Mouse (Mus musculus): ENCODE results near the gene Mepce. TPM values are rescaled to one million over a fixed set of nuclear protein-coding genes. Genes with fewer than 3 reads are reported as not detected.

Mepce gene
- total and polyA plus RNA-seq, 3 experiments = 27.8 to 173 (median 53.9) TPM

GRCm38 (mm10) chr5:137823455-137824045, 36.1 kb upstream of the Mepce start:
- peaks cover 7% of the 10 kb centered on the region for H3K27me3 ChIP-seq (ENCODE audit: insufficient read depth, low read length)
- no peak for ATAC-seq (ENCODE audit: extremely low read depth, insufficient number of reproducible peaks, low FRiP score, poor library complexity, severe bottlenecking)
- no peaks in the 10 kb centered on the region for H3K36me3 ChIP-seq (replicated peaks)
- no peaks in the 10 kb centered on the region for H3K4me1 ChIP-seq (ENCODE audit: insufficient read depth, low read depth, low read length)
- no peak for DNase-seq (ENCODE audit: low spot score)
- H3K9me3 ChIP-seq (replicated peaks) = no peaks in the 10 kb centered on the region
- TF ChIP-seq GATA2 (IDR thresholded peaks at IDR 0.05; ENCODE audit: borderline replicate concordance, low read depth, low read length) = no peak
- TF ChIP-seq CTCF (IDR thresholded peaks at IDR 0.05; ENCODE audit: low read depth, low read length) = no peak
- no peak for TF ChIP-seq TAL1 (conservative IDR thresholded peaks at IDR 0.05; ENCODE audit: low read depth, low read length)
- no peak for TF ChIP-seq POLR2AphosphoS5 (IDR thresholded peaks at IDR 0.05; ENCODE audit: insufficient replicate concordance, low read depth, low read length)
- no peak for TF ChIP-seq GATA1 (IDR thresholded peaks at IDR 0.05; ENCODE audit: borderline replicate concordance, low read length)
- H3K4me3 ChIP-seq (ENCODE audit: low read depth, low read length) = no peak overlapping the region

DNA sequence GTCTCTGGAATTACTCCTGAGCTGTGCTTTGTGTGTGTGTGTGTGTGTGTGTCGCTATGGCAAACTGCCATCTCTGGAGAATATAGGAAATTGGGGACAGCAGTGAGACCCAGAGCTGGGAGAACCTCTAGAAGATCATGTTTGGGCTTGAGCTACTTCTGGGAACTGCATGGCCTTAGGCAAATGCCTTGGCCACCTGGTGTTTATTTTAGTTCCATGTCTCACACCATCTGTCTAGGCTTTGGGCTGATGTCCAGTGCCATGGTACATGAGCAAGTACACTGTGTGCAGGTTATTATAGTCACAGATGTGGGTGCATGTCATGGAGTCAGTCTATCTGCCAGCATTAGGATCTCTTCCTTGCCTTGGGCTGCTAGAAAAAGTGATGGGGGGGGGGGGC, 35.1 kb upstream of the Mepce start:
- DNase-seq (ENCODE audit: low spot score) (no peak), ATAC-seq (ENCODE audit: extremely low read depth, insufficient number of reproducible peaks, low FRiP score, poor library complexity, severe bottlenecking) (no peak)
- no peaks in the 10 kb centered on the region for H3K36me3 ChIP-seq (replicated peaks)
- no peaks in the 10 kb centered on the region for H3K4me1 ChIP-seq (ENCODE audit: insufficient read depth, low read depth, low read length)
- no peaks in the 10 kb centered on the region for H3K9me3 ChIP-seq (replicated peaks)
- peaks cover 7% of the 10 kb centered on the region for H3K27me3 ChIP-seq (ENCODE audit: insufficient read depth, low read length)
- no peak overlapping the region for H3K4me3 ChIP-seq (ENCODE audit: low read depth, low read length)
- TF ChIP-seq CTCF (IDR thresholded peaks at IDR 0.05; ENCODE audit: low read depth, low read length) (no peak), POLR2AphosphoS5 (IDR thresholded peaks at IDR 0.05; ENCODE audit: insufficient replicate concordance, low read depth, low read length) (no peak), GATA2 (IDR thresholded peaks at IDR 0.05; ENCODE audit: borderline replicate concordance, low read depth, low read length) (no peak), TAL1 (conservative IDR thresholded peaks at IDR 0.05; ENCODE audit: low read depth, low read length) (no peak), GATA1 (IDR thresholded peaks at IDR 0.05; ENCODE audit: borderline replicate concordance, low read length) (no peak)

DNA sequence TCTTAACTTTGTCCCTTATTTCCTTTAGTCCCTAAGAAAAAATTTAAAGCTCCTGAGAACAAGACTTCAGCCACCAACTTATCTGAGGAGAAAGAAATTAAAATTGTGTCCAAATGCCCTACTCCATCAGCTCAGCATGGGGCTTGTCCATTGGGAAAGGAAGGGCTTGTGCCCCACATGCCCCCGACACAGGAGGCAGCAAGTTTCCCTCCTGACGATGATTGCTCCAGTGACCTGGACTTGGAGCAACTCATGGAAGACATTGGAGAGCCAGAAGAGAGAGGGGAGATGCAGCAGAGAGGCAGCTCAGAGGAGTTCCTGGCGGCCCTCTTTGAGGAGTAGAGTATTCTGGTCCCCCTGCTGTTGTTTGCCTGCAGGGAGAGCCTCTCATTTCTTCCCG, 34.7 kb upstream of the Mepce start:
- Histone ChIP-seq H3K9me3 (replicated peaks) (no peaks in the 10 kb centered on the region), H3K27me3 (ENCODE audit: insufficient read depth, low read length) (peaks cover 7% of the 10 kb centered on the region), H3K4me3 (ENCODE audit: low read depth, low read length) (no peak overlapping the region), H3K4me1 (ENCODE audit: insufficient read depth, low read depth, low read length) (no peaks in the 10 kb centered on the region), H3K36me3 (replicated peaks) (no peaks in the 10 kb centered on the region)
- TF ChIP-seq TAL1 (conservative IDR thresholded peaks at IDR 0.05; ENCODE audit: low read depth, low read length) = no peak
- no peak for TF ChIP-seq GATA2 (IDR thresholded peaks at IDR 0.05; ENCODE audit: borderline replicate concordance, low read depth, low read length)
- no peak for TF ChIP-seq CTCF (IDR thresholded peaks at IDR 0.05; ENCODE audit: low read depth, low read length)
- TF ChIP-seq POLR2AphosphoS5 (IDR thresholded peaks at IDR 0.05; ENCODE audit: insufficient replicate concordance, low read depth, low read length) = no peak
- TF ChIP-seq GATA1 (IDR thresholded peaks at IDR 0.05; ENCODE audit: borderline replicate concordance, low read length) = no peak
- ATAC-seq (ENCODE audit: extremely low read depth, insufficient number of reproducible peaks, low FRiP score, poor library complexity, severe bottlenecking) (no peak), DNase-seq (ENCODE audit: low spot score) (no peak)

GRCm38 (mm10) chr5:137817466-137818222, 30.2 kb upstream of the Mepce start:
- H3K9me3 ChIP-seq (replicated peaks) = no peaks in the 10 kb centered on the region
- ATAC-seq (ENCODE audit: extremely low read depth, insufficient number of reproducible peaks, low FRiP score, poor library complexity, severe bottlenecking) (no peak), DNase-seq (ENCODE audit: low spot score) (no peak)
- no peaks in the 10 kb centered on the region for H3K4me1 ChIP-seq (ENCODE audit: insufficient read depth, low read depth, low read length)
- TF ChIP-seq CTCF (IDR thresholded peaks at IDR 0.05; ENCODE audit: low read depth, low read length) (no peak), GATA2 (IDR thresholded peaks at IDR 0.05; ENCODE audit: borderline replicate concordance, low read depth, low read length) (no peak), POLR2AphosphoS5 (IDR thresholded peaks at IDR 0.05; ENCODE audit: insufficient replicate concordance, low read depth, low read length) (no peak), GATA1 (IDR thresholded peaks at IDR 0.05; ENCODE audit: borderline replicate concordance, low read length) (no peak), TAL1 (conservative IDR thresholded peaks at IDR 0.05; ENCODE audit: low read depth, low read length) (no peak)
- H3K36me3 ChIP-seq (replicated peaks) = no peaks in the 10 kb centered on the region
- H3K27me3 ChIP-seq (ENCODE audit: insufficient read depth, low read length) = no peaks in the 10 kb centered on the region
- H3K4me3 ChIP-seq (ENCODE audit: low read depth, low read length) = no peak overlapping the region

DNA sequence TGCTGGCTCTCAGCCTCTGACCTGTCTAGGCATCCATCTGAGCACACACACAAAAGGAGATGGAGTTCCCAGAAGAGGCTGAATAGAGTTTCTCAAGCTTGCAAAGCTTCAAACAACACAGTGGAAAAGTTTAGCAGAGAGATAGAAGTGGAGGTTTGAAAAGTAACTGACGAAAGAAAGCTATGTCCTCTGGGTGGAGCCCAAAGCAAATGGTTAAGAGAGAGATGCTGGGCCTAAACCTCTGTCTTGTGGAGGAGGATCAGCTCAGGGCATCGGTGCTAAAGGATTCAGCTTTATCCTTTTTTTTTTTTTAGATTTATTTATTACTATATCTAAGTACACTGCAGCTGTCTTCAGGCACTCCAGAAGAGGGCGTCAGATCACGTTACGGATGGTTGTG, 20.9 kb upstream of the Mepce start:
- H3K36me3 ChIP-seq (replicated peaks) = no peaks in the 10 kb centered on the region
- no peak overlapping the region for H3K4me3 ChIP-seq (ENCODE audit: low read depth, low read length)
- no peaks in the 10 kb centered on the region for H3K4me1 ChIP-seq (ENCODE audit: insufficient read depth, low read depth, low read length)
- no peaks in the 10 kb centered on the region for H3K9me3 ChIP-seq (replicated peaks)
- DNase-seq (ENCODE audit: low spot score) (no peak), ATAC-seq (ENCODE audit: extremely low read depth, insufficient number of reproducible peaks, low FRiP score, poor library complexity, severe bottlenecking) (no peak)
- no peaks in the 10 kb centered on the region; the same call in none of the 2 replicates for H3K27me3 ChIP-seq (ENCODE audit: insufficient read depth, low read length)
- TF ChIP-seq CTCF (IDR thresholded peaks at IDR 0.05; ENCODE audit: low read depth, low read length) = no peak
- no peak for TF ChIP-seq TAL1 (conservative IDR thresholded peaks at IDR 0.05; ENCODE audit: low read depth, low read length)
- TF ChIP-seq GATA2 (IDR thresholded peaks at IDR 0.05; ENCODE audit: borderline replicate concordance, low read depth, low read length) = no peak
- no peak for TF ChIP-seq GATA1 (IDR thresholded peaks at IDR 0.05; ENCODE audit: borderline replicate concordance, low read length)
- no peak for TF ChIP-seq POLR2AphosphoS5 (IDR thresholded peaks at IDR 0.05; ENCODE audit: insufficient replicate concordance, low read depth, low read length)

DNA sequence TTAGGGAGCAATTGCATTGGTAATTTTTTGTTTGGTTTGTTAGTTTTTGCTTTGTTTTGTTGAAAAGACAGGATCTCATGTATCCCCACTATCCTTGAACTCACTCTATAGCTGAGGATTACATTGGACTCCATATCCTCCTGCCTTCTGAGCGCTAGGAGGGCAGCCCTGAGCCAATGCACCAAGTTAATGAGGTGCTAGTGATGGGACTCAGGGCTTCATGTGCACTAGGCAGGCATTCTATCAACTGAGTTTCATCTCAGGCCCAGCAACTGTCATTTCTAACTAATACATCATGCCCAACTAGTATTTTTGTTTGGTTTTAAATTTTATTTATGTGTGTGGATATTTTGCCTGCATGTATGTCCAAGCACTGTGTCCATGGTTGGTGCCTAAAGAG, 18.7 kb upstream of the Mepce start:
- ATAC-seq (ENCODE audit: extremely low read depth, insufficient number of reproducible peaks, low FRiP score, poor library complexity, severe bottlenecking) (no peak), DNase-seq (ENCODE audit: low spot score) (no peak)
- Histone ChIP-seq H3K9me3 (replicated peaks) (no peaks in the 10 kb centered on the region), H3K4me3 (ENCODE audit: low read depth, low read length) (no peak overlapping the region), H3K36me3 (replicated peaks) (no peaks in the 10 kb centered on the region), H3K27me3 (ENCODE audit: insufficient read depth, low read length) (peaks cover 9% of the 10 kb centered on the region), H3K4me1 (ENCODE audit: insufficient read depth, low read depth, low read length) (no peaks in the 10 kb centered on the region)
- TF ChIP-seq TAL1 (conservative IDR thresholded peaks at IDR 0.05; ENCODE audit: low read depth, low read length) (no peak), GATA1 (IDR thresholded peaks at IDR 0.05; ENCODE audit: borderline replicate concordance, low read length) (no peak), GATA2 (IDR thresholded peaks at IDR 0.05; ENCODE audit: borderline replicate concordance, low read depth, low read length) (no peak), CTCF (IDR thresholded peaks at IDR 0.05; ENCODE audit: low read depth, low read length) (no peak), POLR2AphosphoS5 (IDR thresholded peaks at IDR 0.05; ENCODE audit: insufficient replicate concordance, low read depth, low read length) (no peak)
